Mouse (Mus musculus): ENCODE measurements at regions not wholly inside any gene's neighbourhood (a gene's known extent, or its start where the extent isn't known, plus 50 kb on each side); places are given as distances from the start of the nearest gene placed in this dataset.

DNA sequence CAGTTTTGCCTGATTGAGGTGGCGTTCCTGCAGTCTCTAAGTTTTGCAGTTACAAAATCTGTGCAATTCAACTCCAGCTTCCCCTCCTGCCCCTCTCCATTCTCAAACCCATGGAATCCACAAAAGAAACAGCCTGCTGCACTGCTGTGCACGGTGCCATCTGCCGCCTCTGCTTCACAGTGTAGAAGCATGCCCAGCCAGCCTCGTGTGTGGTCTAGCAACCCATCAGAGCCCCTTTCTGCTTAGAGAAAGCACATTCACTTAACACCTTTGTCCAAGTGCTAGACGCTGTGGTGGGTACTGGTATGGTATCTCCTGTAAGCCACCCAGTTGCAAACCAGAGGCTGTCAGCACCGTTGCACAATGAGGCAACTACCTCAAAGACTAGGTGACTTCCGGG is 71.3 kb upstream of the Bnc1 start:
- TF ChIP-seq CTCF (IDR thresholded peaks at IDR 0.05; ENCODE audit: low read depth) (no peak), EP300 (optimal IDR thresholded peaks at IDR 0.05) (no peak)

Measured in stomach, postnatal 0 days (tissue).